9 mouse cellular contexts compared by ENCODE assay signal in the genomic region with DNA sequence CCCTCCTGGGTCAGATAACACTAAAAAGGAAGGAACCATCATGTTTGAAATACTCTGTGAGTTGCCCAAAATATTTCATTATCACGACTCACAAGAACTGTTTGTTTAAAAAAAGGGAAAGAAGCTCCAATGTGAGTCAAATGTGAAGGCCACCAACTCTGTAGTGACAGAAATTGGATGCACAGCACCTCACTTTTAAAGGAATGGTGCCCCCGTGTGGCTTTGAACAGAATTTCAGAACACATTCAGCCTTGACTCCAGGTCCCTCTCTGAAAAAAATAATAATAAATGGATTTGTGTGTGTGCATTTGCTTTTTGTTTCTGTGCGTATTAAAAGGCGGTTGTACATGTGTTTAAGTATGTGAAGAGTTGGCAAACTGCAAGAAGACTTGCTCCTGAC.
DNase-seq lines count a peak whose midpoint lies in the region; ATAC-seq and TF ChIP-seq lines count a peak whose summit lies in the region.
"Had no signal": no experiment of that assay in that cellular context is flagged by ENCODE, and none has a peak within 500 bp of the region (broad histone marks: within the 10 kb centered on the region; RNA-seq: fewer than 3 reads in every experiment).

No protein-coding gene starts in this region.

- peak; percentile 88 for DNase-seq in heart, adult 11 months
- DNase-seq in G1E (ENCODE audit: low spot score), result no peak
- peak; percentile 79 for DNase-seq in cerebellum, adult 8-10 months
- DNase-seq in frontal cortex, postnatal 36 days (ENCODE audit: low spot score in 2 of 2), result peak; percentile 70 to 79
- peak; percentile 71 for DNase-seq in kidney, postnatal 14 days
- peak; percentile 73 for DNase-seq in retina, postnatal 1 day

- no peaks in the 10 kb centered on the region for H3K4me1 ChIP-seq in heart, embryonic 11.5 days (ENCODE audit: control insufficient read depth, insufficient read depth, low read length)
- no peaks in the 10 kb centered on the region for H3K4me1 ChIP-seq in G1E (ENCODE audit: insufficient read depth, low read depth, low read length)
- peaks cover 7% of the 10 kb centered on the region for H3K4me1 ChIP-seq in liver, embryonic 16.5 days (ENCODE audit: control insufficient read depth, low read depth, low read length)
- H3K4me1 ChIP-seq: hindbrain, embryonic 15.5 days had no signal

- TF ChIP-seq CTCF in G1E (IDR thresholded peaks at IDR 0.05; ENCODE audit: low read depth, low read length), result peak; percentile 13; the same call in 1 of the 2 replicates

- no peak overlapping the region for H3K27ac ChIP-seq in heart, embryonic 11.5 days (ENCODE audit: low read depth, low read length)
- peak overlapping the region; percentile 79 for H3K27ac ChIP-seq in liver, embryonic 16.5 days (ENCODE audit: low read length)
- H3K27ac ChIP-seq: hindbrain, embryonic 15.5 days had no signal

- H3K9ac ChIP-seq in heart, embryonic 11.5 days (ENCODE audit: low read depth, low read length), result no peak overlapping the region
- no peak overlapping the region for H3K9ac ChIP-seq in liver, embryonic 16.5 days (ENCODE audit: low read depth, low read length)
- H3K9ac ChIP-seq: hindbrain, embryonic 15.5 days had no signal

- no peaks in the 10 kb centered on the region for H3K27me3 ChIP-seq in heart, embryonic 11.5 days (ENCODE audit: control insufficient read depth, insufficient read depth, low read length)
- no peaks in the 10 kb centered on the region for H3K27me3 ChIP-seq in G1E (ENCODE audit: insufficient read depth, low read length)
- no peaks in the 10 kb centered on the region for H3K27me3 ChIP-seq in liver, embryonic 16.5 days (ENCODE audit: control insufficient read depth, insufficient read depth, low read depth, low read length)
- H3K27me3 ChIP-seq: hindbrain, embryonic 15.5 days had no signal

- no peak overlapping the region for H3K4me3 ChIP-seq in heart, embryonic 11.5 days (ENCODE audit: low read depth, low read length)
- H3K4me3 ChIP-seq in G1E (ENCODE audit: low read depth, low read length), result no peak overlapping the region
- H3K4me3 ChIP-seq in liver, embryonic 16.5 days (ENCODE audit: low read depth, low read length), result no peak overlapping the region
- H3K4me3 ChIP-seq: hindbrain, embryonic 15.5 days had no signal

- no peaks in the 10 kb centered on the region for H3K36me3 ChIP-seq in heart, embryonic 11.5 days (ENCODE audit: control insufficient read depth, insufficient read depth, low read length)
- H3K36me3 ChIP-seq in G1E (replicated peaks), result no peaks in the 10 kb centered on the region
- no peaks in the 10 kb centered on the region for H3K36me3 ChIP-seq in liver, embryonic 16.5 days (ENCODE audit: control insufficient read depth, insufficient read depth)
- H3K36me3 ChIP-seq: hindbrain, embryonic 15.5 days had no signal

- H3K9me3 ChIP-seq in heart, embryonic 11.5 days (replicated peaks; ENCODE audit: control insufficient read depth, low read length), result no peaks in the 10 kb centered on the region
- H3K9me3 ChIP-seq in G1E (replicated peaks), result no peaks in the 10 kb centered on the region
- H3K9me3 ChIP-seq in liver, embryonic 16.5 days (replicated peaks; ENCODE audit: control insufficient read depth, low read length), result no peaks in the 10 kb centered on the region
- H3K9me3 ChIP-seq: hindbrain, embryonic 15.5 days had no signal

- no peak overlapping the region for H3K4me2 ChIP-seq in heart, embryonic 11.5 days
- H3K4me2 ChIP-seq in liver, embryonic 16.5 days (ENCODE audit: low read depth, low read length), result no peak overlapping the region
- H3K4me2 ChIP-seq: hindbrain, embryonic 15.5 days had no signal

- ATAC-seq in heart, embryonic 11.5 days (replicated peaks; ENCODE audit: insufficient number of reproducible peaks, low FRiP score, low TSS enrichment), result no peak
- ATAC-seq in G1E (ENCODE audit: extremely low read depth, insufficient number of reproducible peaks, low FRiP score, poor library complexity, severe bottlenecking), result no peak
- ATAC-seq in liver, embryonic 16.5 days (ENCODE audit: low read depth), result no peak

- WGBS in heart, embryonic 11.5 days (ENCODE audit: insufficient replicate concordance), result 20% methylated on average over 4 of the region's 4 CpGs
- 9% methylated on average over 4 of the region's 4 CpGs for WGBS in liver, embryonic 16.5 days (ENCODE audit: insufficient replicate concordance)
